9 mouse cellular contexts compared by ENCODE assay signal in the genomic region with DNA sequence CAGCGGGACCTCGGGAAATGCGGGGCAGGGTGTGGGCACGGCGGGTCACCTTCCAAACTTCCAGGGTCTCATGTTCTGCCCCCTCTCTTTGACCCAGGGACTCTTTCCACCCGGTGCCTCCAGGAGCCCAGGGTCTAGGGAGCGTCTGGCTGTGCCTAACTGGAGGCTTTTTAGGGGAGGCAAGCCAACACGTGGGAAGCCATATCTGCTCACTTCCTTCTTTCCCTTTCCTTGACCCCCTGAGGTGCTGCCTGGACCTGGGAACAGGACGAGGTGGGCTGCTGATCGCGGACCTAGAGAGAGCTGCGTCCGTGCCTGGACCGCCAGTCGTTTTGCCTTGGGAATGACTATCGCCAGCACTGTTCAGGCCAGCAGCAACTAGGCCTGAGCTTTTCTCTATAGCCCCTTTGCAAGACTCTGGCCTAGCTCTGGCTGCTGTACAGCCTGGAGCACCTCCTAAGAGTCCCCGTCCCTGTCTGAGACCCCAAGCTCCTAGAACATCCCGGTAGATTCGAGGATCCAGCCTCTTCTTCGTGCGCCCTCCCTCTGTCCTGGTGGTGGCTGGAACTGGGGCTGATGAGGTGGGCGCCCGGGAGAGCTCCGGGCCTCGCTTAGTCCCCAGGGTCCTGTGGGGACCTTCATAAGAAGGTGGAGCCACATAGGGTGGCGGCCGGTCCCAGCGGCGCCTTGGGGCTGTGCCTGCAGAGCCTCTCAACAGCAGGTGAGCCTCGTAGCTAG. TPM values are rescaled to one million over a fixed set of nuclear protein-coding genes. Genes with fewer than 3 reads are reported as not detected.
DNase-seq lines count a peak whose midpoint lies in the region; ATAC-seq and TF ChIP-seq lines count a peak whose summit lies in the region.
"Had no signal": no experiment of that assay in that cellular context is flagged by ENCODE, and none has a peak within 500 bp of the region (broad histone marks: within the 10 kb centered on the region; RNA-seq: fewer than 3 reads in every experiment).

No protein-coding gene starts in this region.

- H3K36me3 ChIP-seq in kidney, embryonic 16.5 days (ENCODE audit: insufficient read depth, low read length): peaks cover 2% of the 10 kb centered on the region; the same call in 1 of the 2 replicates
- H3K36me3 ChIP-seq in embryonic facial prominence, embryonic 10.5 days (replicated peaks): peaks cover 7% of the 10 kb centered on the region; the same call in 1 of the 2 replicates
- H3K36me3 ChIP-seq in hindbrain, postnatal 0 days (ENCODE audit: insufficient read depth, low read length): no peaks in the 10 kb centered on the region
- no peaks in the 10 kb centered on the region for H3K36me3 ChIP-seq in midbrain, postnatal 0 days (ENCODE audit: insufficient read depth, low read length)

- WGBS in kidney, embryonic 16.5 days: 8% methylated on average over 30 of the region's 30 CpGs
- WGBS in embryonic facial prominence, embryonic 10.5 days: 2% methylated on average over 30 of the region's 30 CpGs
- 12% methylated on average over 30 of the region's 30 CpGs for WGBS in hindbrain, postnatal 0 days
- 8% methylated on average over 30 of the region's 30 CpGs for WGBS in midbrain, postnatal 0 days

- no peak overlapping the region for H3K9ac ChIP-seq in kidney, embryonic 16.5 days (replicated peaks; ENCODE audit: low read length)
- H3K9ac ChIP-seq in hindbrain, postnatal 0 days (replicated peaks; ENCODE audit: low read length): no peak overlapping the region
- no peak overlapping the region for H3K9ac ChIP-seq in midbrain, postnatal 0 days (replicated peaks; ENCODE audit: low read length, poor library complexity, severe bottlenecking)

- no peak for TF ChIP-seq CTCF in hindbrain, postnatal 0 days (IDR thresholded peaks at IDR 0.05; ENCODE audit: low read depth)
- no peak for TF ChIP-seq CTCF in midbrain, postnatal 0 days (IDR thresholded peaks at IDR 0.05)

- peaks cover 87% of the 10 kb centered on the region for H3K27me3 ChIP-seq in kidney, embryonic 16.5 days (ENCODE audit: insufficient read depth, low read length)
- peaks cover 100% of the 10 kb centered on the region for H3K27me3 ChIP-seq in embryonic facial prominence, embryonic 10.5 days (replicated peaks; ENCODE audit: low read depth, poor library complexity, severe bottlenecking)
- peaks cover 64% of the 10 kb centered on the region for H3K27me3 ChIP-seq in hindbrain, postnatal 0 days (ENCODE audit: insufficient read depth, low read length)
- peaks cover 73% of the 10 kb centered on the region for H3K27me3 ChIP-seq in midbrain, postnatal 0 days (ENCODE audit: insufficient read depth, low read length)

- peak overlapping the region; percentile 86 for H3K4me2 ChIP-seq in kidney, embryonic 16.5 days (replicated peaks; ENCODE audit: low read depth, low read length)
- H3K4me2 ChIP-seq in hindbrain, postnatal 0 days (ENCODE audit: low read depth, low read length): peak overlapping the region; percentile 85
- peak overlapping the region; percentile 85 for H3K4me2 ChIP-seq in midbrain, postnatal 0 days (ENCODE audit: low read depth, low read length, poor library complexity, severe bottlenecking)

- peaks cover 36% of the 10 kb centered on the region for H3K4me1 ChIP-seq in kidney, embryonic 16.5 days (ENCODE audit: insufficient read depth, low read length)
- peaks cover 68% of the 10 kb centered on the region for H3K4me1 ChIP-seq in embryonic facial prominence, embryonic 10.5 days
- H3K4me1 ChIP-seq in hindbrain, postnatal 0 days (ENCODE audit: insufficient read depth, low read length): peaks cover 25% of the 10 kb centered on the region; the same call in 1 of the 2 replicates
- H3K4me1 ChIP-seq in midbrain, postnatal 0 days (ENCODE audit: insufficient read depth, low read length): peaks cover 18% of the 10 kb centered on the region

- H3K9me3 ChIP-seq in kidney, embryonic 16.5 days (ENCODE audit: low read length): no peaks in the 10 kb centered on the region
- no peaks in the 10 kb centered on the region for H3K9me3 ChIP-seq in embryonic facial prominence, embryonic 10.5 days
- no peaks in the 10 kb centered on the region for H3K9me3 ChIP-seq in hindbrain, postnatal 0 days (ENCODE audit: low read length)
- H3K9me3 ChIP-seq in midbrain, postnatal 0 days (ENCODE audit: low read length): no peaks in the 10 kb centered on the region

- H3K4me3 ChIP-seq in kidney, embryonic 16.5 days (ENCODE audit: low read length): peak overlapping the region; percentile 55
- peak overlapping the region; percentile 62 for H3K4me3 ChIP-seq in embryonic facial prominence, embryonic 10.5 days
- H3K4me3 ChIP-seq in hindbrain, postnatal 0 days (ENCODE audit: low read length): peak overlapping the region; percentile 50
- peak overlapping the region; percentile 52 for H3K4me3 ChIP-seq in midbrain, postnatal 0 days (ENCODE audit: low read depth, low read length)

- no peak for ATAC-seq in kidney, embryonic 16.5 days (ENCODE audit: low FRiP score, low TSS enrichment)
- ATAC-seq in hindbrain, postnatal 0 days: no peak
- no peak for ATAC-seq in midbrain, postnatal 0 days (ENCODE audit: low FRiP score)
- ATAC-seq in monocyte, adult 5-6 weeks (replicated peaks; ENCODE audit: insufficient number of reproducible peaks, low FRiP score, low TSS enrichment, poor library complexity, severe bottlenecking): no peak

- H3K27ac ChIP-seq in kidney, embryonic 16.5 days (ENCODE audit: low read length): no peak overlapping the region
- H3K27ac ChIP-seq in embryonic facial prominence, embryonic 10.5 days (replicated peaks): no peak overlapping the region
- no peak overlapping the region for H3K27ac ChIP-seq in hindbrain, postnatal 0 days
- no peak overlapping the region for H3K27ac ChIP-seq in midbrain, postnatal 0 days (ENCODE audit: low read depth, low read length)

- no peak for DNase-seq in kidney, adult 11 months
- no peak for DNase-seq in embryonic facial prominence, embryonic 10.5 days (ENCODE audit: low spot score)
- no peak for DNase-seq in hindbrain, postnatal 0 days (ENCODE audit: low spot score)
- no peak for DNase-seq in midbrain, postnatal 0 days (ENCODE audit: low spot score)
- DNase-seq in adrenal gland, postnatal 25 days: no peak
- DNase-seq in gastrocnemius, adult 8-10 months (ENCODE audit: low spot score in 2 of 2): no peak

RNA-seq across cellular contexts. Expression of a gene that starts 3.0 kb away (rescaled TPM):
- 2.6 and 3.3 TPM in 2 replicates for polyA plus RNA-seq in kidney, embryonic 16.5 days (2015; fragmentation: Nextera tagmentation; extraction: Ambion mirVana)
- polyA plus RNA-seq in embryonic facial prominence, embryonic 10.5 days (2016; fragmentation: Nextera tagmentation; extraction: Ambion mirVana): not detected in 2 replicates
- total RNA-seq in hindbrain, postnatal 0 days (2014; rRNA removed): 2.7 and 6.5 TPM in 2 replicates
- 0.45 and 0.64 TPM in 2 replicates for polyA plus RNA-seq in hindbrain, postnatal 0 days (2015; fragmentation: Nextera tagmentation; extraction: Ambion mirVana)
- 5.5 and 7.3 TPM in 2 replicates for total RNA-seq in midbrain, postnatal 0 days (2014; rRNA removed)
- 0.51 and 0.64 TPM in 2 replicates for polyA plus RNA-seq in midbrain, postnatal 0 days (2015; fragmentation: Nextera tagmentation; extraction: Ambion mirVana)
- not detected in 3 replicates for total RNA-seq in monocyte, adult 5-6 weeks (2017)
- 0.09 and 0.24 TPM in 2 replicates for total RNA-seq in adrenal gland, postnatal 25 days (2021)
- total RNA-seq in gastrocnemius, adult 8-10 months (2022): under 1 TPM; 0.12 to 0.67 (median 0.43) TPM

RNA-seq across cellular contexts. Expression of a gene that starts 16.6 kb away (rescaled TPM):
- not detected in 2 replicates for polyA plus RNA-seq in kidney, embryonic 16.5 days (2015; fragmentation: Nextera tagmentation; extraction: Ambion mirVana)
- 1.0 and 1.5 TPM in 2 replicates for polyA plus RNA-seq in embryonic facial prominence, embryonic 10.5 days (2016; fragmentation: Nextera tagmentation; extraction: Ambion mirVana)
- 0.05 TPM in 1 of 2 replicates, not detected in the other for total RNA-seq in hindbrain, postnatal 0 days (2014; rRNA removed)
- 0.52 and 0.59 TPM in 2 replicates for polyA plus RNA-seq in hindbrain, postnatal 0 days (2015; fragmentation: Nextera tagmentation; extraction: Ambion mirVana)
- total RNA-seq in midbrain, postnatal 0 days (2014; rRNA removed): 0.33 TPM in 2 replicates
- 0.81 and 1.1 TPM in 2 replicates for polyA plus RNA-seq in midbrain, postnatal 0 days (2015; fragmentation: Nextera tagmentation; extraction: Ambion mirVana)
- total RNA-seq in monocyte, adult 5-6 weeks (2017): not detected in 3 replicates
- not detected in 2 replicates for total RNA-seq in adrenal gland, postnatal 25 days (2021)
- total RNA-seq in gastrocnemius, adult 8-10 months (2022): not detected
- polyA plus RNA-seq: spleen, adult 2 months had no signal

RNA-seq across cellular contexts. Expression of a gene that starts 25.1 kb away (rescaled TPM):
- 103 and 119 TPM in 2 replicates for polyA plus RNA-seq in kidney, embryonic 16.5 days (2015; fragmentation: Nextera tagmentation; extraction: Ambion mirVana)
- polyA plus RNA-seq in embryonic facial prominence, embryonic 10.5 days (2016; fragmentation: Nextera tagmentation; extraction: Ambion mirVana): 83.5 and 85.3 TPM in 2 replicates
- total RNA-seq in hindbrain, postnatal 0 days (2014; rRNA removed): 62.4 and 99.4 TPM in 2 replicates
- 61.1 and 62.3 TPM in 2 replicates for polyA plus RNA-seq in hindbrain, postnatal 0 days (2015; fragmentation: Nextera tagmentation; extraction: Ambion mirVana)
- total RNA-seq in midbrain, postnatal 0 days (2014; rRNA removed): 45.1 and 50.6 TPM in 2 replicates
- 50.6 and 57.4 TPM in 2 replicates for polyA plus RNA-seq in midbrain, postnatal 0 days (2015; fragmentation: Nextera tagmentation; extraction: Ambion mirVana)
- 128 to 132 TPM (median 132 TPM) in 3 replicates for total RNA-seq in monocyte, adult 5-6 weeks (2017)
- total RNA-seq in adrenal gland, postnatal 25 days (2021): 60.4 and 78.6 TPM in 2 replicates
- 10 to 100 TPM; 43.8 to 55.0 (median 46.9) TPM for total RNA-seq in gastrocnemius, adult 8-10 months (2022)

RNA-seq across cellular contexts. Expression of a gene that starts 28.3 kb away (rescaled TPM):
- 0.17 TPM in 1 of 2 replicates, not detected in the other for polyA plus RNA-seq in kidney, embryonic 16.5 days (2015; fragmentation: Nextera tagmentation; extraction: Ambion mirVana)
- polyA plus RNA-seq in embryonic facial prominence, embryonic 10.5 days (2016; fragmentation: Nextera tagmentation; extraction: Ambion mirVana): 0.34 and 0.40 TPM in 2 replicates
- total RNA-seq in hindbrain, postnatal 0 days (2014; rRNA removed): 1.4 and 4.5 TPM in 2 replicates
- polyA plus RNA-seq in hindbrain, postnatal 0 days (2015; fragmentation: Nextera tagmentation; extraction: Ambion mirVana): 0.29 TPM in 1 of 2 replicates, not detected in the other
- total RNA-seq in midbrain, postnatal 0 days (2014; rRNA removed): 0.38 and 1.5 TPM in 2 replicates
- not detected in 2 replicates for polyA plus RNA-seq in midbrain, postnatal 0 days (2015; fragmentation: Nextera tagmentation; extraction: Ambion mirVana)
- total RNA-seq in monocyte, adult 5-6 weeks (2017): not detected in 3 replicates
- total RNA-seq in adrenal gland, postnatal 25 days (2021): 0.43 and 0.55 TPM in 2 replicates
- 1 to 10 TPM in 1 of 4 experiments, under 1 TPM in 3; 0.48 to 1.1 (median 0.85) TPM for total RNA-seq in gastrocnemius, adult 8-10 months (2022)

RNA-seq across cellular contexts. Expression of a gene that starts 43.2 kb away (rescaled TPM):
- polyA plus RNA-seq in kidney, embryonic 16.5 days (2015; fragmentation: Nextera tagmentation; extraction: Ambion mirVana): 56.3 and 59.5 TPM in 2 replicates
- polyA plus RNA-seq in embryonic facial prominence, embryonic 10.5 days (2016; fragmentation: Nextera tagmentation; extraction: Ambion mirVana): 41.6 and 43.1 TPM in 2 replicates
- total RNA-seq in hindbrain, postnatal 0 days (2014; rRNA removed): 127 TPM in 2 replicates
- 80.7 and 92.9 TPM in 2 replicates for polyA plus RNA-seq in hindbrain, postnatal 0 days (2015; fragmentation: Nextera tagmentation; extraction: Ambion mirVana)
- 122 and 144 TPM in 2 replicates for total RNA-seq in midbrain, postnatal 0 days (2014; rRNA removed)
- 89.2 and 93.8 TPM in 2 replicates for polyA plus RNA-seq in midbrain, postnatal 0 days (2015; fragmentation: Nextera tagmentation; extraction: Ambion mirVana)
- 27.4 to 48.6 TPM (median 30.8 TPM) in 3 replicates for total RNA-seq in monocyte, adult 5-6 weeks (2017)
- 118 and 138 TPM in 2 replicates for total RNA-seq in adrenal gland, postnatal 25 days (2021)
- 1 to 10 TPM; 6.9 to 8.9 (median 8.1) TPM for total RNA-seq in gastrocnemius, adult 8-10 months (2022)
